Mouse (Mus musculus) liver, postnatal 0 days (tissue): ENCODE measurements around the gene Unc5b.

Experiments
- CTCF ChIP-seq: sonication (generic); IDR thresholded peaks from 2 replicates; pipeline ENCODE4 v1.5.1; 2016; ENCODE audit warnings: antibody characterized with exemption, low read depth
- EP300 ChIP-seq: IDR thresholded peaks from 2 replicates; pipeline ENCODE4 v1.6.1; 2016; ENCODE audit warnings: antibody characterized with exemption, low read depth, mild to moderate bottlenecking

DNA sequence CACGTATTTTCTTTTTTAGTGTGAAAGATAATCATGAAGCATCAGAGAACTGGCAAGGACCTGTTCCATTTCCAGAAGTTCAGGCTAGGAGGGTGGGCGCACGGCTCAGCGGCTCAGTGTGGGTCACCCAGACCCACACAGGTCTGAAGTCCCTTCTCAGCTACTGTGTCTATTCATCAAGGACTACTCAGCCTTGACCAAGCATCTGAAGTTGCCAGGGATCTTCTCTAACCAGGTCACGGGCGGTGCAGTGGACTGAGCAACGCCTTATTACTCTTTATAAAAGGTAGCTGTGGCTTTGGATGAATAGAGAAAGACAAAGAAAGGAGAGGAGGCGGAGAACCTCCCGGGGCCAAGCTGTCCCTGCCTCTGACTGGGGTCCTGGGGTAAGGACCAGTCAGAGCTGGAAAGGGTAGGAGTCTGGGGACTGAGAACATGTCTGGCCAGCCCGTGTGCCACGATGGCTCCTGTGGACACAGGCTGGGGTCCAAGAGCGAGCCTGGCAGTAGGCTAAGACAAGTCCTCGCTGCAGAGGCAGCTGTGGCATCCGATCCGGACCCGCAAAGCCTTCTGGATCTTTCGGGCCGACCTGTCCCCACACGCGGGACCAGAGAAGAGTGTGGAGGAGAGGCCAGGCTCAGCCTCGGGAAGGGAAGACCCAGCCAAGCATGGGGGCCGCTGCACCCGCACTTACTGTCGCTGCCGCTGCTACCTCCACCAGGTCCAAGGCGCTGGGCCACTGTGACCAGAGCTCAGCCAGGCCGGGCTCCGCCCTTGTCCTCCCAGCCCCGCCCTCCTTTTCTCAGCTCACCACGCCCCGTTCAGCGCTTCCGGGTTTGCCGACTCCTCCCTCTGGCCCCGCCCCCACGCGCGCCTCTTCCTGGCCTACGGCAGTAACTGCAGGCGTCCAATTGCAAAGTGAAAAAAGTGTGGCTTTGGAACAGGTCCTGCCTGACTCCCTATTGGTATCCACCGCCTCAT lies 79.1 kb downstream of the Unc5b start, which contains the start of gene Slc29a3:
- TF ChIP-seq EP300 (no peak), CTCF (peak; percentile 76)
